Mouse (Mus musculus) 3T3-L1 (cell line): ENCODE measurements around the gene Ttc30a2.
"Not testable (repeated sequence)": the region's sequence is repeated elsewhere in the genome, so short reads cannot be mapped to it uniquely, and the experiment has no call there.

Experiments used
- DNase-seq: peaks from one replicate; pipeline ENCODE4 v3.0.0-alpha.2; 2015; ENCODE audit warnings: low read depth, low spot score

Gene Ttc30a2

DNA sequence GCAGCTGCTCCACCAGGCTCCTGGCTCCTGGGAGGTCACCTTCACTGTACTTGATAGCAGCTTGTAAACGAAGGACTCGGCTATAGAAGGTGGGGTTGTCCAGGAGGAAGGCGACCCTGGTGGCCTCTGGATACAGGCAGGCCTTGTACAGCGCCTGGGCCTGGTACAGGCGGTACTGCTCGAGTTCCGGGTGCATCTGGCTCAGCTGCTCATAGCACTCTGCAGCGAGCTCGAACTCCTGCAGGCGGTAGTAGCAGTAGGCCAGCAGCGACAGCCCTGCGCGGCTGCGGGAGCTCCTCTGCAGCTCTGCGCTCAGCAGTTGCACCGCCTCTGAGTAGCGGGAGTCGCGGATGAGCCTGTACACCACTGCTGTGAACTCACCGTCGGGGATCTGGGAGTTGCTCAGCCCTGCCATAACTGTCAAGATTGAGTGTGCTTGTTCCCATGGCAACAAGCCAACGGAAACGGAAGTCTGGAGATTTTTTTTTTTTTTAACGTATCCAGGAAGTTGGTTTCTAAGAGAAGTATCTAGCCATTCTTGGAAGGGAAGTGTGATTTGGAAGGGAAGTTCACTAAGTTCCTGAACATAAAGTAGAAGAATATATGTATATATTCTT lies at the start of gene Ttc30a2:
Ttc30a2 (minus strand) TSS at position 419 of the 617 bp plus-strand sequence.
- not testable (repeated sequence) for DNase-seq

DNA sequence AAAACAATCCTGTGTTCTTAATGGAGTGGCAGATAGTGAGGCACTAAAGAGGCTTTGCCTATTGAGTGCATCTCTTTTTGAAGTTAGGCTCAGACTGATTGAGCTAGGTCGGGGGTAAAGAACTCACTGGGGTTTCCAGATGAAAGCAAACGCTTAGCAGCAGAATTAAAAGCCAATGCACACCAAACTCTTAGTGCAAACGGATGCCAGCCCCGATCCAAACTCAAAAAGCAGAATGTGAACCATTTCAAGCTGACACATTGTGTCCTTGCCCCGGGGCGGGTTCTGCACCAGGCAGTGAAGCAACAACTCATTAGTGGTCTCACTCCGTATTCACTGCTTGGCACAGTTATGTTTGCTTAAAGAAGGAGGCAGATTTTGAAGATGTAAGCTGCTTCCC lies 38.9 kb upstream of the Ttc30a2 start:
- no peak for DNase-seq

DNA sequence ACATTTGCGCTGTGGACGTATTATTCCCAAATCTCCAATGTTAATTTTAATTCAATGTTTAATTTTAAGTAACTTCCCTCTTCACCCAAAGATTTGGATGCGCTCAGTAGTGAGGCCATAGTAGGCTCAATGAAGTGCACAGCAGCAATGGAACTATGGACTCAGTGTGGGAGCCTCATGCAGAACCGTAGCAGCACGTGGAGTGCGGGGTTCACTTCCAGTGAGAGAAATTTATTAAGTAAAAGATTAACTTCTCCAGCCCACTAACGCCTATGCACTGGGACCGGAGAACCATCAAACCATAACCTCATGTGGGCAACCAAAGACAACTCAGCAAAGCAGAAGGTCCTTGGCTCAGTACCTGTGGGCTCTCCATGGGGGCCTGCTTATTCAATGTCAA lies 38.2 kb upstream of the Ttc30a2 start:
- DNase-seq, result no peak

DNA sequence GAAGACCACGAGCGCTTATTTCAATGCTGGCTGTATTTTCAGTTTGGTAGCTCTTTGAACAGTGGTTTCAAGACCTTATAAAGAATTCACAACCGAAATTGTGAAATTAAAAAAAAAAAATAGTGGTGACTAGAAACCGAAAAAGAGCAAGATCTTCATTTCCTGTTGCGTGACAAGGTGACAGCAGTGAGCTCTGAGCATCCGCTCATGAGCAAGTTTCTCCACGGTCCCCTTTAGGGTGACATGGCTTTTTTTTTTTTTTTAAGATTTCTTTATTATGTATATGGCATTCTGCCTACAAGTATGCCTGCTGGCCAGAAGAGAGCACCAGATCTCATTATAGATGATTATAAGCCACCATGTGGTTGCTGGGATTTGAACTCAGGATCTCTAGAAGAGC lies 37.5 kb upstream of the Ttc30a2 start:
- no peak for DNase-seq

DNA sequence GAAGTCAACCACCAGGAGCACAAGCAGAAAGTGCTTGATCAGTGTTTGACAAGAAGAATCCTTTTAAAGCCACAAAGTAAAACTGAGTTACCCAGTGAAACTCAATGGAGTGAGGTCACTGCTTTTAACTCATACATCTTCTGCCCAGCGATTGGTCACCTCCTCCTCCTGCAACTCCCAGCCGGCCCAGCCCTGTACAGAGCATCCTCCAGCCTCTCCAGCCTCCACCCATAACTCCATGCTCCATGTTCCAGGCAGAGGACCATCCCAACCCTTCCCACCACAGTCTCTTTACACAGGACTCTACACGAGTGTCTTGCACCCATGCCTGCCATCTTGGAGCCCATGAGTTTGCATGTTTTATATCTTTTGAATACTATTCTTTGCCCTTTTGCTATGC lies 36.7 kb upstream of the Ttc30a2 start:
- DNase-seq, result no peak

DNA sequence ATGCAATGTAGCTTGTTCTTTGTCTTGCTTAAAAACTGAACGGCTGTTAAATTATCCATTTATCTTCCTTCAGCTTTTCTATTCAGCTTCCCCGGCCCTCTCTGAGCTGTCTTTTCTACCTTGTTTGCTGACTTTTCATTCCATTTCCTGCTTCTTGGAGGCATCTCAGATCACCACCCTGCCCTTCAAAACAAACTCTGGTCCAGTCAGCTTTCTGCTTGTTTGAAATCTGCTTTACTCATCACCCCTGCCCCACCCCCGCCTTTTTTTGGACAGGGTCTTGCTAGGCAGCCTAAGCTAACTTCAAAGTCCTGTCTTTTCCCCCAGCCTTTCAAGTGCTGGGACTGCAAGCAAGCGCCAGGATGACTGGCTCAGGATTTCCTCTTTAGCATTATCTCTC lies 28.2 kb upstream of the Ttc30a2 start:
- DNase-seq, result no peak

DNA sequence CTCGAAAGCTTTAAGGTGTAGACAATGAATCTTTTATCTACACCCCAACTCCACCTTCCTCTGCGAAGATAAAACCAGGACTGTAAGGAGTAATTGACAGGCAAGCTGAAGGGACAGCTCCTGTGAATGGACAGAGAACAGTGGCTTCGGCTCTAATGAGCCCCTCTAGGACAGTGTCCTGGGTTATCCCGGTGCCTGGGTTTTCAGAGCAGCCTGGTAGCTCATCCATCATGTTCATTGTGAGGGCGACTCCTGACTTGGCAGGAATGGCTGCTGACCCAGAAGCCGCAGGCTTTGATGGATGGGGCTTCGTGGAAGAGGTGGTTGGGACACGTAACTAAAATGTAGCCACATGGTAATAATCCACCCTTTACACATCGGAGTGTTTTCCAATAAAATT lies 24.9 kb upstream of the Ttc30a2 start:
- no peak for DNase-seq

DNA sequence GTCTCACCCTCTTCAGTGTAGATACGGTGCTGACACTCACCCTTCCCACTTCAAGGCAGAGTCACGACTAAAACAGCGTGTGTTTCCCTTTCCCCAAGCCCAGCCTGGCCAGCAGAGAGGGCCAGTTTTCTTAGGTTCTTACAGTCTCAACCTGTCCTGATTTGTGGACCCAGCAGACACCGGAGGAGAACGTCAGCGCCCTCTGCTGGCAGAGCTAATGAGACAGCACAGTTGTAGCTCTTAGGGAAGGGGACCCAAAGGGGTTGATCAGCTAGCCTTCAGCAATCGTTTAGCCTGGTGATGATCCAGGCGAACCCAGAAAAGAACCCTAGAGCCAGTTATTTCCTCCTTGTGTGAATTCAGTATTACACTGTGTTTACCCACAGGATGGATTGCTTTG lies 23.4 kb upstream of the Ttc30a2 start:
- DNase-seq, result peak; percentile 49

DNA sequence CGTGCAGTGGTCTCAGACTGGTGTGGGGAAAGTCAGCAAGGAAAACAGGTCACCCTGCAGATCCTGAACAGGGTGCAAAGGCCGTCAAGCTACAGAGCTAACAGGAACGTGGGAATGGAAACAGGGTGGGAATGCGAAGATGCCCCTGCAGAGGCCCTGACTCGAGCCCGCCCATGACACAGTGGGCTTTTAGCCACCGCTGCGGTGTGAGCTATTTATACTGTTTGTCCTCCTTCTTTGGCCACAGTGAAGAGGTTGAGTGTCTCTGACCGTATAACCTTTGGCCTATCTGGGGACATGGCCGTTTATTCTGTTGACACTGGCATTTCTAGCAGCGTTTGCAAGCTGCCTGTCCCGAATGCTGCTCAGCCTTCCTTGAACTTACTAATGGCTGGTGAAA lies 21.7 kb upstream of the Ttc30a2 start:
- DNase-seq, result no peak

DNA sequence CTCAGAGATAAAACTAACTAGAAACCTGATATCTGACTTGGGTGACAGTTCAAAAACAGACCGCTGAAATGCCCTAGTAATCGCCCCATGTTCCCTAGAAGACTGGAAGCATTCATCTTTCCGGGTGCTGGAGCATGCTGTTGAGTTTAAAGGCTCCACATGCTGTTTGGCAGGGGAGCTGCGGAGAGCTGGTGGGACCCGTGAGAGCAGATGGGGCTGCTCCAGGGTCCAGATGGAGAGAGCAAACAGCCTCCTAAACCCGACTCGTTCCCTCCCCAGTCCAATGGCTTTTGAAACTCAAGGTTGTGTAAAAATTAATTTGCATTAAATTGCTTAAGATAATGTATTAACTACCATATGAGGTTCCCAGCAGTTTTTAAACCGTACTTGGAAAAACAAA lies 20.7 kb upstream of the Ttc30a2 start:
- DNase-seq, result no peak

DNA sequence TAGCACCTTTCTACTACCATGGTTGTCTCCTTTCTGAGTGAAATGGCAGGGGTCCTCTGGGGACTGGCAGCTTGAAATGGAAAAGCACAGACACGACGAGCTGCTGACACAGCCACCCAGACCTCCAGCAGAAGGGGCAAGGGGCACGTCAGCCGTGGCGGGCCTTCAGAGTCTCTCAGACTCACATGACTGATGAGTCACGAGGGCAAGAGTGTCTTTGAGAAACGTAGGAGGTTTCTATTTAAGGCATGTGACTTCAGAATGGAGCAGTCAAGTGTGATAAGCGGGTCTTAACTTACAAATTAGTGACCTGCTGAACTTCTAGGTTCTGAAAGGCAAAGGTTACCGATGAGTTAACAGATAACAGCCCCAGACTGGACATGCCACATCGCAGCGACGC lies 19.8 kb upstream of the Ttc30a2 start:
- DNase-seq, result peak; percentile 58

DNA sequence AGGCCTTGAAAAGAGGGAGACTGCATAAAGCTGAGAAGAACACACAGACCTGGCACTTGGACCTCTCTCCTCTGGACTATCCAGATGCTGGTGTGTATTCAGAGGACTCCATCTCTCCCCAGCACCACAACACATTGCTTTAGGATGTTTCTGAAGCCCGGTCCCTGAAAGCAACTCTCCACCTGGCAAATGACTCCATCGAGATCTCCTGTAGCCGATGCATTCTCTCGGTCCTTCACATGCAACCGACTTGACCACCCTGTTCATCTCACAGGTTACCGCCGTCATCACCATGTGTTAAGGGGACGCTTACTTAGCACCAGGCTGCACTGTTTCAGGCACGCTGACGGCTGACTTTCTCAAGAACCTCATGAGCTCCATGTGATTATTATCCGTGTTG lies 16.9 kb upstream of the Ttc30a2 start:
- DNase-seq, result no peak

DNA sequence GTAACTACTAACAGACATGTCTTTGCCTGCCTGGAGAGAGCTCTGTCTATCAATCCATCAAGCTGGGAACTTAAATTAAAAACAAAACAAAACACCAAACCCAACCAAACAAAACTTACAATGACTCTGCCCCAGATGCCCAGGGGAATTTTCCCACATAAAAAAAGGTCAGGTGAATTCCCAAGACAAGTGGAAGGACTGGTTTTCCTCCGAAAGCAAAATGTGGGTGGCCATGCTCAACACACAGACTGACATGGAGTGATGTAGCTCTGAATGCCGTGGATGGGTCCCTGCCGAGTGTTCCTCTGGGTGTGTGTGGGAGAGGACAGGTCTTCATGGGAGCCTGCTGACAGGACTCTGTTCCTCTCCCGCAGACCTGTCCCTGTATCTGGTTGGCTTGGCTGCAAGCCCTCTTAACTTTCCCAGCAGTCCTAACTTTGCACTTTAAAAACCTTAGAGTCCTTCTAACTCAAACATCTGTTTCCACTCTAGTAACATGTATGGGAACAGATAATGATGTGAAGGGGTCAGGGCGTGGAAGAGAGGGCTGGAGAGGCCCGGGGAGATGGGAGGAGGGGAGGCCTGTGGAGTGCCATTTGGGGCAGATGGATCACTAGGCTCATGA lies 13.7 kb upstream of the Ttc30a2 start:
- no peak for DNase-seq

DNA sequence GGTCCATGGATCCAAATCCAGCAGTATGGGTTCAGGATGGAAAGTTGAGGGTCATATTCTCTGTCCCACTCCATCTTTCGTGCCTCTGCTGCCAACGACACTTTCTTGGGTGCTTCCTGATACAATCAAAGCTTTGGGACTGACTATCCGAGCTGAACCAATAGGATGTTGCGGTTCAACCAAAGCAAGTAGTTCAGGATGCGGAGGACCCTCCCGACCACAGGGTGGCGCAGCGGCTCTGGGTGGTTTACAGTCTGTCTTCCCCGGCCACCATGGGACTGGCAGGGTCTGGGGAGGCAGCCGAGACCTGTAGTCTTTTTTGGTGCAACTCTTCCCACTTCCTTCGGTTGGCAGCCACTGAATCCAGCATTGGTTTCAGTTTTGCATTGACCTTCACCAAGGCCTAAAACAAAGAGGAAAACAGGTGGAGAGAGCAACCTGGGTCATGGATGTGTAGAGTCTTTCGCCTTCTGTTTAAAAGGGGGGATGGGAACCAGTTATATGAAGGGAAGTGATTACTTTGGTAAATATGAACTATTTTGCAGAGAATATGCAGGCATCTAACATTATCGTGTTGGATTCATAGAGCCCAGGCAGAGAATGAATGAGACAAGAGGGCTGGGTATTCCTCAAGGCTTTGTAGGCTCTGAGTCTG lies 13.0 kb upstream of the Ttc30a2 start:
- peak; percentile 41 for DNase-seq

DNA sequence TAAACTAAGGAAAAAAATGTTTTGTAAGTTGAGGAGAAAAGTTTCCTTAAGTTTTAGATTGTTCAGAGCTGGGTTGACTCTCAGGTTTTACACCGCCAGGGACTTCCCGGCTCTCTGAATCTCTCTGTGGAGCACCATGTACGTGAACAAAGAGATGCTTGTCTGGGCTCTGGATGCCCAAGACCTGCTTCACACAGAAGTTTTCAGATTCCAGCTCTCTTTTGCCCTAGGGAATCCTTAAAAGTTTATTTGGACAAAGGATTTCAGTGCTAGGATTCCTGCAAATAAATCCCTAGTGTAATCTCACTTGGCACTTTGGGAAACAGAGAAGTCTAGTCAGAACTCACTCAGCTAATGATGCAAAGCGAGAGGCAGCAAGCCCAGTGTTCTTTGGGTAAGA lies 11.7 kb upstream of the Ttc30a2 start:
- DNase-seq, result peak; percentile 51

DNA sequence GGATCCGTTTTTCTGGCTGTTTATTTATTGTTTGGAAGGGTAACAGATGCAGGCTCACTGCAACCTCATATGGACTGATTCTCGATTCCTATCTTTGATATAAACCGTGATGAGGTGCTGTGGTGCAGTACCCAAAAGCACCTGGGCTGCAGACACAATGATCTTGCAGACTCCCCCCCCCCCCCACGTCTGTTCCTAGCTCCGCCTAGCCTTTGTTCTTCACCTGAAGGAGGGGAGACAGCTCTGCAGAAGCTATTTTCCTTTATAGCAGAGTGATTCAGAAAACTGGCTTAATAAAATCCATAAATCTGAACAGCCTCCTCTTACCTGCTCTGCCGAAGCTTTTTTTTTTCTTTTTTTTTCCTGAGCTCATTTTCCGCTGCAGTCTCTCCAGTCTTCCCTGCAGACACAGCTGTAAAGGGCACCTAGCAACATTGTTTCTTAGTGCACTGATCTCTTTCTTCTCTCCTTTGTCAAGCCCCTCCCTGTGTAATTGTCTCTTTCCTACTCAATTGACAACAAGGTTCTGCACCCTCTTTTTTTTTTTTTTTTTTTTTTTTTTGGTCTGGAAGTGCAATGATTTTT lies 10.9 kb upstream of the Ttc30a2 start:
- DNase-seq, result no peak

DNA sequence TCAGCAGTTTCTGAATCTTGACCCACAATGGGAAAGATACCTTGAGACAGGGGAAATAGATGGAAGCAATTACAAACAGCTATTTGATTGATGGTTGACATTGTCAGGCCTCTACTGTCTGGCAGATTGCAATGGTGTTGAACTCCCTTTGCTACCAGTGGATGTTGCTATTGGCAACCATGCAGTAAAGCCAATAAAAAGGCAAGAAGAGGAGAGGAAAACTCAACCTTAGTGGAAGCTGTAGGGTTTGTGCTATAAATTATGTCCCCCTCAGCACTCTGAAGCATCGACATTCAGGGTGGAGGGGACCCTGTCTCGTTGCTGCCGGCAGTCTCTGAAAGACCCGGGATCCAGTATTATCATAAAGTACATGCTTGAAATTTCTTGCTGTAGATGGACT lies 10.4 kb upstream of the Ttc30a2 start:
- no peak for DNase-seq

DNA sequence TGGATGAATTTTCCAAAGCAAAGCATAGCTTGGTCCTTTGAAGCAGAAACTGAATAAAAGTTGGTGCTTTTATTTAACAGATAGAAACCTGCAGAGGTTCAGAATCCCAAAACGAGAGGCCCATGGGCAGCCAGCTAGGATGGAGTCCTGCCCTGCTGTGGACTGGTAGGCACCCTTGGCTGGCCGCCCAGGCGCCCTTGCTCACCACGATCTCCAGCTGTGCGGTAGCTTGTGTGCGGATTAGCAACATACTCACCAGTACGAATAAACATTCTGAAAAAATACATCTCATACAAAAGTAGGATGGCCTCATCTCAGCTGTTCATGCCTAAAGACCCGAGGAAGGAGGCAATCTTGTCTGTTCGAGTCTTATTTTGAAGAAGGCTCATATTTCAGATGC lies 9.8 kb upstream of the Ttc30a2 start:
- no peak for DNase-seq

DNA sequence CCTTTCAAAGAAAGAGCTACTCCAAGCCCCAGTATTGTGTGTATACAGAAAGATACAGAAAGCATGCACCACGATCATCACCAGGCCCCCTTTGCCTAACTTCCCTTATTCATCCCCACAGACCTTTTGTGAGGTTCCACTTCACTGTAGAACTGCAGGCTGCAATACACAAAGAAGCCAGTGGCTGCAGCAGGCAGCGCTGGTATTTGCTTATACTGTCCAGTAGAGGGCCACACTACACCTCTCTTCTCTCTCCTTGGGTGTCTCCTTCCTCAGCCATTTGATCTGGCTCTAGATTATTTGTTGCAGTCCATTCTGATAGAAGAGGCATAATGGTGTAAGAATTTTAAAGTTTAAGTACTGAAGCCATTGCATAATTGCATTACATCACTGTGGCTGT lies 7.2 kb upstream of the Ttc30a2 start:
- peak; percentile 88 for DNase-seq

DNA sequence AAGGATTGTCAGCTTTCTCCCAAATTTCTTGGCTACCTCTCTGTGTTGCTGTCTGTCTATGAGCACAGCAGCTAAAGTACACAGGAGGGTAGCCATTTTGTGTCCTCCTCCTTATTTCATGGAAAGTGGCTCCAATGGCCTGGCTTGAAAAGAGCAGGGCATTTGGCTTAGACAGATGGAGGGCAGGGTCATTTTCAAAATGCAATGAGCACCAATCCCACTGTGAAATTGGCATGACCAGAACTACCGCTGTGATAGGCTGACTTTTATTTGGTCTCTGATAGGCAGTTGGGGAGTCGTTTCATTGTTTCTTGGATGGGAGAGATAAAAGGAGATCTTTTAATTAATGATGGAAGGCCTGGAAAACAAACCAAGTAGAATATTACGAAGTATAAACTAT lies 5.9 kb upstream of the Ttc30a2 start:
- no peak for DNase-seq

DNA sequence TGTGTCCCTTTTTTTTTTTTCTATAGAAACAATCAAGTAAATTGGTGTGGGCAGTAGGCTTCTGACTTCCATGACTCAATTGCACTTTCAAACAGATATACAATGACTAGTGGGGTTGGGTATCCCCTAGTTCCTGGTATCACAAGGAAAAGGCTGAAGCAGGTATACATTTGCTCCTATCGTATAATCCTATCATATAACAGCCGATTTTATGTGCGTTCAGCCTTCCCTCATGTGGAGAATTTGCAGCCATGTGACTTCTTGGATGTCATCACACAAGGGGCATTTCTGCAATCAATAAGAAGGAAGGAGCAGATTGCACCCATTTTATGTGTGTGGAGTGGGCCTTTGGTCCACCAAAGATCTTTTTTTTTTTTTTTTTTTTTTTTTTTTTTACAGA lies 5.1 kb upstream of the Ttc30a2 start:
- DNase-seq, result no peak

DNA sequence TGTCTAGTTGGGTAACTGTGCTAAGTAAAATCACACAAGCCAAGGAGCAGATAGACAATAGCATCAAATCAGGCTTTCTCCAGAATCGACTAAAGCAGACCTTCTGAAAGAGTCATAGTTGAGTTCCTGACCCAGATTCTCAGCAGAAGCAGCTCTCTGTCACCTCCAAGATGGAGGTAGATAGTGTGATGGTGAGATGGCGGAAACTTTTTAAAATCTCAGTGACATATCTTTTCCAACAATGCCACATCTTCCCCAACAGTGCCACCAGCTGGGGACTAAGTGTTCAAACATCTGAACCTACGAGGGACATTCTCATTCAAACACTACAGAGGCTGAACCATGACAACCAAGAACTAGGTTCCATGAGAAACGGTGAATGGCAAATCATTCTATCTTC lies 4.7 kb upstream of the Ttc30a2 start:
- DNase-seq, result peak; percentile 20
